Mouse (Mus musculus) neural tube, embryonic 15.5 days (tissue): ENCODE measurements around the gene Nfat5. TPM values are rescaled to one million over a fixed set of nuclear protein-coding genes. Genes with fewer than 3 reads are reported as not detected.

Source experiments
- polyA plus RNA-seq: library from polyadenylated mRNA; unstranded; fragments of >200 nt; fragmentation: Nextera tagmentation; extraction: Ambion mirVana; gene quantifications from 2 replicates; pipeline ENCODE4 v1.2.1, GENCODE M21; 2015

Gene Nfat5
- polyA plus RNA-seq, 1 experiment from 2014 or later: 11.4 TPM

Other genes starting within 250 kb of the Nfat5 start
- gene Pdf, start 244.9 kb upstream of the Nfat5 start, polyA plus RNA-seq: 43.5 and 44.1 TPM in 2 replicates
- gene Cog8, start 236.8 kb upstream of the Nfat5 start, polyA plus RNA-seq: 42.6 and 44.3 TPM in 2 replicates
- gene Nip7, start 236.6 kb upstream of the Nfat5 start, polyA plus RNA-seq: 59.3 and 72.9 TPM in 2 replicates
- gene Tmed6, start 227.8 kb upstream of the Nfat5 start, polyA plus RNA-seq: 0.64 TPM in 1 of 2 replicates, not detected in the other
- gene Terf2, start 196.9 kb upstream of the Nfat5 start, polyA plus RNA-seq: 23.9 and 27.4 TPM in 2 replicates
- 91.6 and 95.0 TPM in 2 replicates for gene Cyb5b, start 142.8 kb upstream of the Nfat5 start, polyA plus RNA-seq
- gene Nqo1, start 109.7 kb downstream of the Nfat5 start, polyA plus RNA-seq: 7.8 and 32.7 TPM in 2 replicates
- 64.2 and 73.6 TPM in 2 replicates for gene Nob1, start 131.6 kb downstream of the Nfat5 start, polyA plus RNA-seq
- gene Wwp2, start 142.9 kb downstream of the Nfat5 start, polyA plus RNA-seq: 36.4 and 39.5 TPM in 2 replicates